Mouse (Mus musculus): Measurements from ENCODE around the gene Tor1b. TPM values are rescaled to one million over a fixed set of nuclear protein-coding genes. Genes with fewer than 3 reads are reported as not detected.

The Tor1b gene
- total RNA-seq, 2 experiments from 2014 or later: 21.7 to 24.6 TPM

DNA sequence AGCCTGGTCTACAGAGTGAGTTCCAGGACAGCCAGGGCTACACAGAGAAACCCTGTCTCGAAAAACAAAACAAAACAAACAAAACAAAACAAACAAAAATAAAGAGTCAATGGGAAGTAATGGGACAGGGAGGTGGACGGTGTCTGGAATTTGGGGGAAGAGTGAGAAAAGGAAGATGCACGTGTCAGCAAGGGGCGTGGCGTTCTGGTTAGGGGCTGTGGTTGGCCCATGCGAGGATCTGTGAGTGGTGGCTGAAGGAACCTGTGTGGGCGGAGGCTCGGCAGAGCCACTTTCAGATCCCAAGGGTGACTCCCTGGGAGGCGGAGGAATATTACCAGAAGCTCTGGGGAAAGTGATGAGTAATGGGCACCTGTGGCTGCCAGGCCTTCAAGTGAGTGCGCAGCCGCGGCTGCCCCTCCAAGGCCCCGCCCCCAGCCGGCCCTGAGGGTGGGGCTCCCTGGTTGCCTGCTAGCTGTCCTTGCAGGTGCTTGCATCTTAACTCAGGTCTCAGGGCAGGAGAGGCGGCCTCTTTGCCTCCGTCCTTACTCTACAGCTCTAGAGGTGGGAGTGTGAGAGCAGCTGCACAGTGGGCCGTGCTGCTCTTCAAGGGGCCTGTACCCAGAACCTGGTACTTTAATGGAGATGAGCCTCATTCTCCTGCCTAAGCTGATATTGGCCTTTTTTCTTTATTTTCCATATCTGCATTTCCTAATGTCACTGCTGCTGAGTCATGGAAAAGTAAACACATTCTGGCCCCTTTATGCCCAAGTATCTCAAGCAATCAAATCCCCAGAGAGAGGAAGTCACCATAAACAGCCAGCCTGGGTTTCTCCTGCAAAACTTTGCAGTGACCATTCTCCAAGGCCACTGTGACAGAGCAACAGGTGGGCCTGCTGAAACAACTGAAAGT, 32.6 kb downstream of the Tor1b start:
- DNase-seq (ENCODE audit: low spot score): peak; percentile 32

DNA sequence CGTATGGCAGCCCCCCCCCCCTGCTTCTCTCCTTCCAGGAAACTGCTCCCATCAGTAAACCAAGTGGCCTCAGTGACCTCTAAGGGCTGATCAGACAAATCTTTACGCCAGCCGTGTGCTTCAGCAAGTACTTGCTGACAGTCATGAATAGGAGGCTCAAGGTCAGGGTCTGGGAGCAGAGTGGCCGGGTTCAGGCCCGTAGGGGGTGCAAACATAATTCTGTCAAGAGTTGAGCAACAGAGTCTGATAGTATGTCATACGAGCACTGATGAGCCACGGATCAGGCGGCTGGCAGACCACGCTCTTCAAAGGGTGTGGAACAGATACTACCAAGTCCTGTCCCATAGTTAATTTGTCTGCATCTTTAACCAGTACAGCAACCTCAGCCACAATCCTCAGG, 37.5 kb downstream of the Tor1b start:
- no peak for DNase-seq (ENCODE audit: low spot score)

DNA sequence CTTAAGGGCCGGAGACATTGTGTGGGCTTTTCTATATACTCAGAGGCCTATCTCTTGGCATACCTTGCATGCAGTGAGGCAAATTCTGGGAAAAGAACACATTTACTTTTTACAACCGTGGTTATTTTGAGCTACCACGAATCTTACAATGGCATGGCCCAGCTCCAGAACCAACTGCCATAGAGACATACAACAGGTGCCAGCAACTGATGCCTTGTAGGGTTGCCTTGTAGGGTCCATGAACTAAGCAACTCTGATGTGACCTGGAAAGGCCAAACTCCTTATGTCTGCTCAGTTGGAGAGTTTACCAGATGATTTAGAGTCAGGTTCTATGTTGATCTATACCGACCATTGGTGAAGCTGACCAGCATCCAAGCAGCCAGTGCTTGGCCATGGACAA, 42.1 kb downstream of the Tor1b start:
- no peak for DNase-seq (ENCODE audit: low spot score)

GRCm38 (mm10) chr2:30995432-30995996, 42.8 kb downstream of the Tor1b start:
- peak; percentile 25 for DNase-seq (ENCODE audit: low spot score)

DNA sequence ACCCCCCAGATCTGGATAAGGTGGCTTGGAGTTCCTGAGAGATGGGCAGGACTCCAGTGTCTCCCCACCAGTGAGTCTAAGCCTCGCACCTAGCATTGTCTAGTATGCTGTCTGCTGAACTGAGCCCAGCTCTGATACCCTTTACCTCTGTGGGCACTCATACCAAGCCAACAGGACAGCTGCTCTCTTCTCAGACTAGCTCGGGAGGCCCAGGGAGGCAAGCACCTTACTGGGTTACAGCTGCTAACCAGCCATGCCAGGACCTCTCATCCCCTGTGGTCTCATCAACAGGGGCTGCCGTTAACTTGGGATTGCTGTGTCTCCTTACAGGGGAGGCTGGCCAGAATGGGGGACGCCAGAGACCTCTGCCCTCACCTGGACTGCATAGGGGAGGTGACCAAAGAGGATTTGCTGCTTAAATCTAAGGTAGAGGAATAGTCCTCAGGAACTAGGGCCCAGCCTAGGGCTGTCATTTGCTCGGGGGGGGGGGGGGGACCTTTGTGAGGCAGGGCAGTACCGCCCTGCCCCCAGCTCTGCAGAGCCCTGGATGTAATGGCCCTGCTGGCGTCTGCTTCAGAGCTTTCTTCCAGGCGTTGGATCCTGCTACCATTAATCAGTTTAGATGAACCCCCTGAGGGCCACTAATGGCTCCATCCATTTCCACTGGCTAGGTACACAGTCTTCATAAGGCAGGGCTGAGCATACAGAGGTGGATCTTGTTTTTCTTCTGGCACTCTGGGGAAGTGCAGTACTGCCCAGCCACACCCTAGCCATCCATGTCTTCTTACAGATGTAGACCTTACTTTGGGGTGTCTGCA, 45.9 kb downstream of the Tor1b start:
- no peak for DNase-seq (ENCODE audit: low spot score)

- DNase-seq (ENCODE audit: low spot score): no peak
Measured at GRCm38 (mm10) chr2:31002857-31003256, 50.1 kb downstream of the Tor1b start.

DNA sequence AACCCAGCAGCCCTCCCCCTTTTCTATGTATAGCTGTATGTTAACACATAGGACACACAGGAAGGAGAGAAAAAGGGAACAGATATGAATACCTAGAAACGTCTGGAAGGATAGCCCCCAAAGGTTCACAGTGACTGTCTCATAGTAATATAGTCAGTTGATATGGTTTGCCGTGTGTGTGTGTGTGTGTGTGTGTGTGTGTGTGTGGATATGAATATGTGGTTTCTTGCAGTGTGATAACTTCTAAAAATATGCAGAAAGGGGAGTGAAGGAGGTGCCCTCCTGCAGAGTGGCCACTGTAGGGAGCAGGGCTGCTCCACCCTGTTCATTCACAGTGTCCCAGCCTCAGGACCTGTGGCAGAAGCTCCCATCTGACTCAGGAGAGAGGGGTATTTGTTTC, 52.7 kb downstream of the Tor1b start:
- no peak for DNase-seq (ENCODE audit: low spot score)

DNA sequence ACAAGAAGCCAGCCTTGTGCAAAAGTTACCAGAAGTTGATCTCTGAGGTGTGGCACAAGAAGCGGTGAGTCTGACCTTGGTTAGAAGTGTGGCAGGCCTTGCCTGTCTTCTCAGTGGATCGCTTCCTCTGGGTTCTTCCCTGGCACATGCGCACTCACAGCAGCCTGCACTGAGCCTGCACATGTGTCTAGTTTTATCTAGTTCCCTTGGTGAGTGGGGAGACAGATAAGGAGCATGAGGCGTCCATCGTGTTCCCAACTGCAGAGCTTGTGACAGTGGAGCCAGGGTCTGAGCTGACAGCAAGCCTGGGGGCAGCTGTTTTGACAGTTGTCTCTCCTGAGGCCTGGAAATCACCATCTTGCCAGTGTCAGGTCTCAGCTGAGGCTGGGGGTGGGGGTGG, 53.7 kb downstream of the Tor1b start:
- DNase-seq (ENCODE audit: low spot score): no peak

- DNase-seq (ENCODE audit: low spot score): no peak
Measured at GRCm38 (mm10) chr2:31007208-31007607, 54.4 kb downstream of the Tor1b start.

Other genes with a start within 250 kb of the Tor1b start
- gene 1700001O22Rik, start 149.3 kb upstream of the Tor1b start, total RNA-seq (2021): 1 to 10 TPM; 2.4 to 8.2 TPM
- gene Ntmt1, start 145.1 kb upstream of the Tor1b start, total RNA-seq (2021): 10 to 100 TPM; 10.6 to 11.3 TPM
- 1 to 10 TPM; 7.2 to 9.7 TPM for gene Asb6, start 122.6 kb upstream of the Tor1b start, total RNA-seq (2021)
- gene Prrx2, start 118.0 kb upstream of the Tor1b start, total RNA-seq (2021): 1 to 10 TPM; 1.9 TPM
- gene Ptges, start 23.1 kb upstream of the Tor1b start, total RNA-seq (2021): 1 to 10 TPM; 2.9 to 4.0 TPM
- gene Tor1a, start 15.0 kb downstream of the Tor1b start, total RNA-seq (2021): 1 to 10 TPM; 6.4 to 7.1 TPM
- 10 to 100 TPM; 27.0 to 31.3 TPM for gene BC005624, start 29.2 kb downstream of the Tor1b start, total RNA-seq (2021)
- 10 to 100 TPM; 12.0 to 12.1 TPM for gene Usp20, start 29.3 kb downstream of the Tor1b start, total RNA-seq (2021)
- gene Fnbp1, start 189.0 kb downstream of the Tor1b start, total RNA-seq (2021): 10 to 100 TPM in 1 of 2 experiments, 1 to 10 TPM in 1; 9.2 to 11.9 TPM
- gene Gpr107, start 199.4 kb downstream of the Tor1b start, total RNA-seq (2021): 10 to 100 TPM; 21.7 to 23.4 TPM

All from gastrocnemius, adult 18-20 months (tissue).